Mouse (Mus musculus): Measurements from ENCODE around the gene Gtf2ird1.

GRCm38 (mm10) chr5:134459096-134459495 is 2.6 kb upstream of the Gtf2ird1 start:
- no peak for TF ChIP-seq CTCF (conservative IDR thresholded peaks at IDR 0.05; ENCODE audit: insufficient read depth, insufficient read length, low read depth, low read length)
- no peak for TF ChIP-seq POLR2A (IDR thresholded peaks at IDR 0.05; ENCODE audit: low read depth, low read length)
